Mouse (Mus musculus) kidney, embryonic 14.5 days (tissue): ENCODE data around the gene Rnh1. TPM values are rescaled to one million over a fixed set of nuclear protein-coding genes. Genes with fewer than 3 reads are reported as not detected.

Experiments
- ATAC-seq: fragments of 200-750 bp; cut with Nextera tagmentation; 2 replicates; pipeline ENCODE4 v1.8.0; 2017; ENCODE audit warnings: moderate number of reproducible peaks, mild to moderate bottlenecking, moderate TSS enrichment, moderate library complexity; ENCODE audit not compliant: low FRiP score, low TSS enrichment
- H3K27ac ChIP-seq: fragments of 300-500 bp; sonication (generic); 2 replicates; pipeline ENCODE4 v1.5.1; 2014; ENCODE audit warnings: low read depth, mild to moderate bottlenecking, low read length, moderate library complexity, mixed read lengths
- H3K27me3 ChIP-seq: fragments of 300-500 bp; sonication (generic); 2 replicates; pipeline ENCODE4 v1.6.1; 2014; ENCODE audit warnings: mild to moderate bottlenecking, low read length; ENCODE audit not compliant: control insufficient read depth, insufficient read depth
- H3K36me3 ChIP-seq: fragments of 300-500 bp; sonication (generic); 2 replicates; pipeline ENCODE4 v1.6.1; 2014; ENCODE audit warnings: low read length, mixed read lengths; ENCODE audit not compliant: control insufficient read depth, insufficient read depth
- H3K4me1 ChIP-seq: fragments of 300-500 bp; sonication (generic); 2 replicates; pipeline ENCODE4 v1.6.1; 2014; ENCODE audit warnings: low read length, mixed read lengths; ENCODE audit not compliant: control insufficient read depth, insufficient read depth
- H3K4me2 ChIP-seq: fragments of 300-500 bp; sonication (generic); replicated peaks from 2 replicates; pipeline ENCODE4 v1.6.1; 2014; ENCODE audit warnings: low read depth, mild to moderate bottlenecking, low read length
- H3K4me3 ChIP-seq: fragments of 300-500 bp; sonication (generic); 2 replicates; pipeline ENCODE4 v1.5.1; 2014; ENCODE audit warnings: mild to moderate bottlenecking, low read length
- H3K9ac ChIP-seq: fragments of 300-500 bp; sonication (generic); 2 replicates; pipeline ENCODE4 v1.6.1; 2014; ENCODE audit warnings: low read depth, mild to moderate bottlenecking, low read length, moderate library complexity
- H3K9me3 ChIP-seq: fragments of 300-500 bp; sonication (generic); 2 replicates; pipeline ENCODE4 v1.6.1; 2016; ENCODE audit warnings: low read length; ENCODE audit not compliant: control insufficient read depth
- WGBS: fragments of 180-500 bp; shearing (Covaris S2); extraction: QIAGEN DNeasy Blood & Tissue Kit; methylation state at CpG from one replicate; pipeline ENCODE4 v1.1.7; 2014; 5-methylcytosine and 5-hydroxymethylcytosine counted together
- polyA plus RNA-seq: library from polyadenylated mRNA; unstranded; fragments of >200 nt; fragmentation: Nextera tagmentation; extraction: Ambion mirVana; gene quantifications from 2 replicates; pipeline ENCODE4 v1.2.1, GENCODE M21; 2014

Rnh1 gene
- polyA plus RNA-seq, 1 experiment from 2014 or later: 122 TPM

DNA sequence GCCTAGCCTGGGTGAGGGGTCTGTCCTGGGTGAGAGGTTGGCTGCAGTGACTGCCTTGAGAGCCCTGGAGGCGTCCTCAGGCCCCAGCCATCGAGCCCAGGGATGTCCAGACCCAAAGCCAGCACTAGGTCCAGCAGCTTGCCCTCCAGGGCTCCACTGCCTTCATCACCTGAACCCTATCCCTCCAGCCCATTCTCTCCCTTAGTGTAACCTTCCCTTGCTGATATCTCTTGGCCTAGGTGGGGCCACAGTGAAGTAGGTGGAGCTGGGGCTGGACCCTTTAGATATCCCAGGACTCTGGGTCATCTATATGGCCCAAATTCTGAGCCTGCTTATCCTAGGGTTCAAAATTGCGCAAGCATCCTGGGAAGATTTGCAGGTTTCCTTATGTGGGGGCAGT is 36.9 kb upstream of the Rnh1 start:
- no peaks in the 10 kb centered on the region for H3K9me3 ChIP-seq
- 81% methylated on average over 3 of the region's 3 CpGs for WGBS
- no peaks in the 10 kb centered on the region for H3K36me3 ChIP-seq
- no peak for ATAC-seq
- no peak overlapping the region for H3K4me2 ChIP-seq
- no peak overlapping the region for H3K4me3 ChIP-seq
- no peaks in the 10 kb centered on the region for H3K27me3 ChIP-seq
- H3K4me1 ChIP-seq: 0 out of 2 replicates have a peak, but pooled peaks cover 4% of the 10 kb centered on the region
- H3K27ac ChIP-seq: no peak overlapping the region
- no peak overlapping the region for H3K9ac ChIP-seq

DNA sequence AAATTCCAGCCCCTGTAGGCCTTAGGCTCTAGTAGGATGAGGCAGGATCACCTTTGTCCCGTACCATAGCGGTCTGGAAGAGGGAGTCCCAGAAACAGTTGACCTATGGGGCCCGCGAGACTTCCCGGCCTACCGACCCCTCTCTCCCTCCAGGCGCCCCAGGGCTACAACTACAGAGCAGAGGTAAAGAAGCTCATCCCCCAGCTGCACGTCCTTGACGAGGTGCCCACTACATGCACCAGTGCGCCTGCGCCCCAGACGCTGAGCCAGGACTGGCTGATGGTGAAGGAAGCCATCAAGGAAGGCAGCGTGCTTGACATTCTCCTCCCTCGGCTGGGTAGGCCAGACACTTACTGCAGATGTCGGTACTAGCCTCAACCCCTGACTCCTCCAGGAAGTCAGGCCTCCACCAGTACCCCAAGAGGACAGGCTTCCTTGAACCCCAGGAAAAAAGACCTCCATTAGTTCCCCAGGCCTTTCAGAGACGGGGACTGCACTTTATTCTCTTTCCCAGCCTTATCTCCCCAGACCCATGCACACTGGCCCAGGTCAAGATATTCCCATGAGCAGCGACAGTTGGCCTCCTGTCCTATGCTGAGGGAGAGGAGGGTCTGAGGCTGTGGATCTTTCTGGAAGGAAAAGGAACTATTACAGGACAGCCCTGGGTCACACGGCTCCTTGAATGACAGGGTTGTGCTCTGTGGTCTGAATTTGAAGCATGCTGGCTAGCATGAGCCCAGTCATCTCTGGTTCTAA is 33.7 kb upstream of the Rnh1 start:
- no peak overlapping the region for H3K9ac ChIP-seq
- H3K4me2 ChIP-seq: no peak overlapping the region
- WGBS: 90% methylated on average over 18 of the region's 18 CpGs
- no peaks in the 10 kb centered on the region for H3K27me3 ChIP-seq
- no peaks in the 10 kb centered on the region for H3K4me1 ChIP-seq
- no peak overlapping the region for H3K27ac ChIP-seq
- no peaks in the 10 kb centered on the region for H3K9me3 ChIP-seq
- no peaks in the 10 kb centered on the region for H3K36me3 ChIP-seq
- no peak for ATAC-seq
- H3K4me3 ChIP-seq: no peak overlapping the region

DNA sequence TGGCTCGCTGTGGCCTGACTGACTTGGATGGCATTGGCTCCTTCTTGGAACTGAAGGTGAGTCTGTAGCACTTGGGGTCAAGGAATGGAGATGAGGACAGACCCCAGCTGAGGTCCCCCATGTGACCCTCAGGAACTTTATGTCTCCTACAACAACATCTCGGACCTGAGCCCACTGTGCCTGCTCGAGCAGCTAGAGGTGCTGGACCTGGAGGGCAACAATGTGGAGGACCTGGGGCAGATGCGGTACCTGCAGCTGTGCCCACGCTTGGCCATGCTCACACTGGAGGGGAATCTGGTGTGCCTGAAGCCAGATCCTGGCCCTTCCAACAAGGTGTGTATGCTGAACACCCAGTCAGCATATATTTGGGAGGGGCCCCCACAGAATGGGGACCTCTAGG is 32.8 kb upstream of the Rnh1 start:
- Histone ChIP-seq H3K27me3 (no peaks in the 10 kb centered on the region), H3K4me1 (no peaks in the 10 kb centered on the region), H3K9me3 (no peaks in the 10 kb centered on the region), H3K27ac (no peak overlapping the region), H3K4me3 (no peak overlapping the region), H3K36me3 (no peaks in the 10 kb centered on the region), H3K9ac (no peak overlapping the region), H3K4me2 (no peak overlapping the region)
- ATAC-seq: no peak
- 90% methylated on average over 5 of the region's 5 CpGs for WGBS

DNA sequence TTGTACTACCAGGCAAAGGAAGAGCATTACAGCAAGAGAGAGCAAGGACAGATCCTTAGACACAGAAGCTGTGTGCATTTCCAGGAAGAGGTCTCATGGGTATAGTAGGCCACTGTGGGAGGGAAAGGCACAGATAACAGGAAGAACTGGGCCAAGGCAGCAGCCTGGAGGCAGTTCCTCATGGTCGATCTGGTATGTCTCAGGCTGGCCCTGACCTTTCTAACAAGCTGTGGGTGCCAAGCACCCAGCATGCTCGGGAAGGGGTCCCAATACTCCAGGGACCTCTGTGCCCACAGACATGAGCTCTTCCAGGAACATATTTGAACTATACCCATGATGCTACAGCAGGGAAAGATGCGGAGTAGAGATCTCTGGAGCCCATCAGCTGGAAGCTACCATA is 31.9 kb upstream of the Rnh1 start:
- H3K4me1 ChIP-seq: no peaks in the 10 kb centered on the region
- H3K9me3 ChIP-seq: no peaks in the 10 kb centered on the region
- no peak overlapping the region for H3K27ac ChIP-seq
- H3K4me2 ChIP-seq: no peak overlapping the region
- WGBS: 73% methylated on average over 3 of the region's 3 CpGs
- no peaks in the 10 kb centered on the region for H3K27me3 ChIP-seq
- ATAC-seq: no peak
- H3K4me3 ChIP-seq: no peak overlapping the region
- no peaks in the 10 kb centered on the region for H3K36me3 ChIP-seq
- H3K9ac ChIP-seq: no peak overlapping the region

DNA sequence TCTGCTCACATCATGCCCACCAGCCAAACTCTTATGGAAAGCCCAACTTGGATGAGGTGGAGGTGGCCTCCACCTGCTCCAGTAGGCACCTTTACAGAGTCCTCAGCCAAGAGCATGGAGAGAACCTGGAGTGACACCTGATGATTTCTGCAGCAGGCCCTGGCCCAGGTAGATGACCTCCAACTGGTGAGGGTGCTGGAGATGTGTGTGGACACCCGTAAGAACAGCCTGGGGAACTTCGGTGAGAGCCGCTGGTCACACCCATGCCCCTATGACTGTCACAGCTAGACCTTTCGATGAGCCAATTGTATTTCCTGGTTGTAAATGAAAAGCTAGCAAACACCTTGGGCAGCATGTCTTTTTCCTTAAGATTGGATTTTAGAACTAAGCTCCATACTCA is 25.5 kb upstream of the Rnh1 start:
- Histone ChIP-seq H3K9ac (no peak overlapping the region), H3K9me3 (no peaks in the 10 kb centered on the region), H3K27ac (no peak overlapping the region), H3K4me2 (no peak overlapping the region), H3K4me1 (peaks cover 3% of the 10 kb centered on the region; the same call in 1 of the 2 replicates), H3K36me3 (no peaks in the 10 kb centered on the region), H3K27me3 (no peaks in the 10 kb centered on the region), H3K4me3 (no peak overlapping the region)
- 98% methylated on average over 4 of the region's 4 CpGs for WGBS
- ATAC-seq: no peak

DNA sequence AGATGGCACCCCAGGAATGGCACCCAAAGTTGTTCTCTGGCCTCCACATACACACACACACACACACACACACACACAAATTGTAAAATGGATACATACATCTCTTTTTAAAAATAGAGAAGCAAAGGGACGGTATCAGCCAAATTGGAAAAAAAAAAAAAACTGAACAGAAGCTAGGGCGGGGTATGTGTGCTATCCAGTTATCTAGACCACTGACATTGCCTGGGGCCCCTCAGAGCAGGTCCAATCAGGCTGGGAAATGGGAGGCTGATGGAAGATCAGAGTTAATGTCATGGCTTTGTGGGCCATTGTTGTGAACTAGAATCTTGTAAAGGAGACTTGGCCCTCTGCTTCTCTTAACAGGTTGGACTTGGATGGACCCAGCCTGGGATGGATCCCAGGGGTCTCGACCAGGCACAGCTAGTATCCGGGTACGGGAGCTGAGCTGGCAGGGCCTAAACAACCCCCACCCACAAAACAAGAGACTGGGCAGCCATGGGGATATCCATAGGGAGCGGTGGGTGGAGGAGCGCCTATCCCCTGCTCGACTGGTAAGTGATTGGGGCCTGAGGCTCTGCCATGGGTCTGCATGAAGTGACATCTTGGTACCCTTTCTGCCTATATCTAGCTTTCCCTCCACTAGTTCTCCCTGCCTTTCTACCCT is 24.1 kb upstream of the Rnh1 start:
- Histone ChIP-seq H3K4me1 (peaks cover 14% of the 10 kb centered on the region; the same call in 1 of the 2 replicates), H3K4me3 (no peak overlapping the region), H3K9ac (no peak overlapping the region), H3K4me2 (no peak overlapping the region), H3K36me3 (peaks cover 6% of the 10 kb centered on the region; the same call in 1 of the 2 replicates), H3K9me3 (no peaks in the 10 kb centered on the region), H3K27ac (no peak overlapping the region), H3K27me3 (no peaks in the 10 kb centered on the region)
- 94% methylated on average over 8 of the region's 8 CpGs for WGBS
- no peak for ATAC-seq

DNA sequence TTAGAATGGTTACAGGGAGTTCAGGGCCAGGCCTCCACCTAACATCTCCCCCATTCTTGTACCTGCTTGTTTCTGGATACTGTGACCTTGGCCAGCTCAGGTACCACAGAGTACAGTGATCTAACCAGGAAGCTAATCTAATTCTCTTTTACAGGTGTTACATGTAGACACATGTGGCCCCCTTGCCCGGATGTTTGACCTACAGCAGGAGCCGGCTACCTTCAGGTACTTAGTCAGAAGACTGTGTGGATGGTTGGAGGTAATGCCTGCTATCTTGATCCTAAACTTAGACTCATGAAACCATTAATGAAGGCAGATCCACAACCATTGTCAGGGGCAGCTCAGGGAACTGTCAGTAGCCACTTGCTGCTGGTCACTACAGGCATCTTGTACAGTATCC is 23.1 kb upstream of the Rnh1 start:
- ATAC-seq: no peak
- Histone ChIP-seq H3K4me2 (peak overlapping the region; percentile 97; the same call in 1 of the 2 replicates), H3K9me3 (no peaks in the 10 kb centered on the region), H3K4me3 (no peak overlapping the region), H3K9ac (no peak overlapping the region), H3K27me3 (no peaks in the 10 kb centered on the region), H3K4me1 (peaks cover 14% of the 10 kb centered on the region; the same call in 1 of the 2 replicates), H3K27ac (no peak overlapping the region), H3K36me3 (peaks cover 16% of the 10 kb centered on the region)
- 99% methylated on average over 2 of the region's 2 CpGs for WGBS

DNA sequence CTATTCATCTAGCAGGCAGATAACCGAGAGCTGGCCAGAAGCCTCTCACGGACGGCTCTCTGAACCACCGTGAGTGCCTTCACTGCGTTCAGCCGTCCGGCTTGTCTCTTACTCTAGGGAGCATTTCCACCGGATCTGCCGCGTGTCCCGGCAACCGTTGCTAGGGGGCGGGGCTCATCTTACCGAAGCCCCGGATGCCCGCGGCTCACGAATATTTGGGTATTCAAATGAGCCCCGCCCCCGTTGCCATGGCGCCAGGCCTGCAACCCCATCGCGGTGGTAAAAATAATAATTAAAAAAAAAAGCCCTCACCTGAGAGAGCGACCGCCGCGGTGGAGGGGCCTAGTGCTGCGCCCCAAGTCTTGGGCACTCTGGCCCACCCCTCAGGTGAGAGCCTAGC is 22.2 kb upstream of the Rnh1 start:
- Histone ChIP-seq H3K4me3 (peak overlapping the region; percentile 92), H3K4me1 (peaks cover 14% of the 10 kb centered on the region; the same call in 1 of the 2 replicates), H3K9ac (peak overlapping the region; percentile 65), H3K27ac (peak overlapping the region; percentile 84; the same call in 1 of the 2 replicates), H3K36me3 (peaks cover 25% of the 10 kb centered on the region), H3K9me3 (no peaks in the 10 kb centered on the region), H3K4me2 (peak overlapping the region; percentile 97), H3K27me3 (no peaks in the 10 kb centered on the region)
- under 1% methylated on average over 28 of the region's 28 CpGs for WGBS
- ATAC-seq: peak; percentile 46

DNA sequence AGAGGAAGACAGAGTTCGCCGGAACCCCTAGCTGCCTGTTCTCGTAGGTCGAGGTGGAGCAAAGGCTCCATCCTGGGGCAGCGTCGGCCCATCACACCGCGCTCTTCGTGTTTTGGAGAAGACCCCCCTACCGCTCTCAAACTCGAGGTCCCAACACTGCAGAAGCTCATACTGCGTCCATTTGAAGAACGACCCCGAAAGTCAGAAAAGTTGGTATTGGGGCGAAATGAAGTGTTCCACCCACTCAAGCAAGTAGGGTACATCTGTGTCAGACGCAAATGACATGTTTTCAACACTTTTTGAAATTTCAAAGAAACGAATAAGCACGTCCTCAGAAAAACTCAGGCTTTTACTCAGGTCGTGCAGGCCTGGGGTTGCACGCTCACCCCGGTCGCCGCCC is 21.8 kb upstream of the Rnh1 start:
- H3K4me2 ChIP-seq: peak overlapping the region; percentile 97
- peak overlapping the region; percentile 84 for H3K27ac ChIP-seq
- WGBS: under 1% methylated on average over 23 of the region's 23 CpGs
- H3K9me3 ChIP-seq: no peaks in the 10 kb centered on the region
- H3K36me3 ChIP-seq: peaks cover 30% of the 10 kb centered on the region
- H3K9ac ChIP-seq: peak overlapping the region; percentile 65
- peaks cover 14% of the 10 kb centered on the region; the same call in 1 of the 2 replicates for H3K4me1 ChIP-seq
- H3K27me3 ChIP-seq: no peaks in the 10 kb centered on the region
- H3K4me3 ChIP-seq: peak overlapping the region; percentile 92
- no peak for ATAC-seq
